Mouse (Mus musculus): ENCODE measurements around the gene Fbxw4.

GRCm38 (mm10) chr19:45595481-45595880 lies 64.6 kb downstream of the Fbxw4 start:
- TF ChIP-seq CTCF (IDR thresholded peaks at IDR 0.05) (no peak), POLR2A (IDR thresholded peaks at IDR 0.05; ENCODE audit: insufficient read depth, low read depth, low read length) (no peak), EP300 (IDR thresholded peaks at IDR 0.05; ENCODE audit: insufficient read depth, low read depth, low read length) (no peak)

All from heart, adult 2 months (tissue).